Mouse (Mus musculus): ENCODE results near the gene Calcoco2. TPM values are rescaled to one million over a fixed set of nuclear protein-coding genes. Genes with fewer than 3 reads are reported as not detected.

Gene Calcoco2
- polyA plus RNA-seq, 1 experiment from 2014 or later: not detected

DNA sequence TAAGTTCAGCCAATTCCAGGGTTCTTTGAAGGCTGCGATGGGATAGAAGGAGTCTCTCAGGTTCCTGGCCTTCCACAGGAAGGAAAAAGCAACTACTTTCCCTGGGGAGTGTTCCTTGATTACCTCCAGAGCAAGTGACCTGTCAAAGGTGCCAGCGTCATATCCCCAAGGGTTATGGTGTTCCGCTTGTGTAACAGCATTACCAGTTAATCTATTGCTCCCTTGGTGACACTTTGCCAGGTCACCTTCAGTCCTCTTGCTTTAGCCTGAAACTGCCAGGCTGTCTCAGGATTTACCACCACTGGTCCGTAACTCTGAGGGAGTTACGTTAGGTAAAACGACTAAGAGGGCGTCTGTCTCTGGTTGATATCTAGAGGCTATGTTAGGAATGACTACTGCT, 41.4 kb downstream of the Calcoco2 start:
- H3K27me3 ChIP-seq (ENCODE audit: control insufficient read depth, insufficient read depth, low read length): no peaks in the 10 kb centered on the region
- DNase-seq (ENCODE audit: low spot score) (no peak), ATAC-seq (ENCODE audit: low FRiP score, low TSS enrichment) (no peak)
- no peaks in the 10 kb centered on the region for H3K9me3 ChIP-seq (ENCODE audit: control insufficient read depth, low read length)
- no peaks in the 10 kb centered on the region for H3K4me1 ChIP-seq (replicated peaks; ENCODE audit: control insufficient read depth, insufficient read depth)
- H3K27ac ChIP-seq (replicated peaks): no peak overlapping the region
- 0 out of 2 replicates have a peak, but pooled peaks cover 2% of the 10 kb centered on the region for H3K36me3 ChIP-seq (ENCODE audit: control insufficient read depth, insufficient read depth, low read length)
- TF ChIP-seq EP300 (optimal IDR thresholded peaks at IDR 0.05): no peak
- TF ChIP-seq CTCF (IDR thresholded peaks at IDR 0.05; ENCODE audit: low read depth): no peak
- H3K4me3 ChIP-seq (ENCODE audit: low read depth, low read length): no peak overlapping the region
- H3K4me2 ChIP-seq (replicated peaks; ENCODE audit: low read depth): no peak overlapping the region
- 93% methylated on average over 7 of the region's 7 CpGs for WGBS
- no peak overlapping the region for H3K9ac ChIP-seq (ENCODE audit: low read length)

DNA sequence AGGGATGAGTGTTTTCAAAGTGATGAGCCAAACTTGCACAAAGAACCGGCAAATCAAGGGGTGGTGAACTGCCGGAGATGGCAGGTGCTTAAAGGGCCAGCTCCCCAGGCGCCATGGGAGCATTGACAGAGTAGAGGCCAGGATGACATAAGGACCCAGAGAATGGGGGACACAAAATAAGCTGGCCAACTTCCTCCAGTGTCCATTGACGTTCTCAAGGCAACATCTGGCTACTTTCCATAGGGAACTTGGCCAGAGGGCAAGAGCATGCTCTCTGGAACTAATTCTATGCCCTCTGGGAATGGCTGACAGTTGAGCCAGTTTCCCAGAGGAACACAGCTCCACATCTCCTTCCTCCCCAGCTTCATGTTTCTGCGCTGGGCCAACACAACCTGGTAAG, 43.5 kb downstream of the Calcoco2 start:
- Histone ChIP-seq H3K4me1 (replicated peaks; ENCODE audit: control insufficient read depth, insufficient read depth) (peaks cover 4% of the 10 kb centered on the region; the same call in 1 of the 2 replicates), H3K36me3 (ENCODE audit: control insufficient read depth, insufficient read depth, low read length) (0 out of 2 replicates have a peak, but pooled peaks cover 2% of the 10 kb centered on the region), H3K9ac (ENCODE audit: low read length) (no peak overlapping the region), H3K9me3 (ENCODE audit: control insufficient read depth, low read length) (no peaks in the 10 kb centered on the region), H3K4me3 (ENCODE audit: low read depth, low read length) (no peak overlapping the region), H3K4me2 (replicated peaks; ENCODE audit: low read depth) (no peak overlapping the region), H3K27ac (replicated peaks) (no peak overlapping the region), H3K27me3 (ENCODE audit: control insufficient read depth, insufficient read depth, low read length) (no peaks in the 10 kb centered on the region)
- ATAC-seq (ENCODE audit: low FRiP score, low TSS enrichment) (no peak), DNase-seq (ENCODE audit: low spot score) (no peak)
- TF ChIP-seq CTCF (IDR thresholded peaks at IDR 0.05; ENCODE audit: low read depth) (no peak), EP300 (optimal IDR thresholded peaks at IDR 0.05) (no peak)
- WGBS: 78% methylated on average over 5 of the region's 5 CpGs

DNA sequence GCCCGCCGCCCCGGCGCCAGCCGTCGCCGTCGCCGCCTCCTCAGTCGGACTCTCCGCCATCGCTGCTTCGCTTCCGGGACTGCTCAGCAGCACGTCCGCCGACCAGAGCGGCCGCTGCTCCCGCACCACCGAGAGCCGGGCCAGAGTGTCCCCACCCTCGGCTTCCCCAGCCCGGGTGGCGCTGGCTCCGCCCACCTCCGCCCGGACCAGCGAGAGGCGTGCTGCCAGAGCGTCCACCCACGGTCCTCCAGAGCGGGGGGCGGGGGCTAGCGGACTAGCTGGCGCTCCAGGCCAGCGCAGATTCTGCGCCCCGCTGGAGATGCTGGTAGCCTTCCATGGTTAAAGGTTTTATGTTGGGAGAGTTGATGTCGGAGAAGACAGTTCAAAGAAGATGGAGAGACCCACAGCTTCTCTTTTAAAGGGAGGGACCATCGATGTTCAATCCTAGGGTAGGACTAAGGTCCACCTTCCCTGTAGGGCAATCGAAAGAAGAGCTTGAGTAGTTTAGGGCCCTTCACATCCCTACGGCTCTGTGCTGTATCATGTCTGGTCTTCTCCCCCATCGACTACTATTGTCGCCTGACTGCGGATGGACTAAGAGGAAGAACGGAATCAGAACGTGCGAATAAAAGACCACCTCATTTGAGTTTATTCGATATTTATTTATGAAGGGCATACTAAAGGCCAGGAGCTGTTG, 46.4 kb downstream of the Calcoco2 start, which contains the start of gene Ube2z:
Gene Ube2z, minus strand, starts transcription at position 174 of the 697 bp plus-strand sequence.
- H3K4me1 ChIP-seq (replicated peaks; ENCODE audit: control insufficient read depth, insufficient read depth): peaks cover 4% of the 10 kb centered on the region; the same call in 1 of the 2 replicates
- H3K4me3 ChIP-seq (ENCODE audit: low read depth, low read length): peak within 1 kb of the TSS; percentile 92
- no peaks in the 10 kb centered on the region for H3K27me3 ChIP-seq (ENCODE audit: control insufficient read depth, insufficient read depth, low read length)
- DNase-seq (ENCODE audit: low spot score) (peak; percentile 98), ATAC-seq (ENCODE audit: low FRiP score, low TSS enrichment) (peak; percentile 97)
- WGBS: 5% methylated on average over 34 of the region's 50 CpGs
- peak within 1 kb of the TSS; percentile 93 for H3K27ac ChIP-seq (replicated peaks)
- H3K4me2 ChIP-seq (replicated peaks; ENCODE audit: low read depth): peak within 1 kb of the TSS; percentile 80
- peak within 1 kb of the TSS; percentile 89 for H3K9ac ChIP-seq (ENCODE audit: low read length)
- H3K9me3 ChIP-seq (ENCODE audit: control insufficient read depth, low read length): no peaks in the 10 kb centered on the region
- TF ChIP-seq CTCF (IDR thresholded peaks at IDR 0.05; ENCODE audit: low read depth) (peak; percentile 32; the same call in 1 of the 2 replicates), EP300 (optimal IDR thresholded peaks at IDR 0.05) (no peak)
- H3K36me3 ChIP-seq (ENCODE audit: control insufficient read depth, insufficient read depth, low read length): 0 out of 2 replicates have a peak, but pooled peaks cover 2% of the 10 kb centered on the region

DNA sequence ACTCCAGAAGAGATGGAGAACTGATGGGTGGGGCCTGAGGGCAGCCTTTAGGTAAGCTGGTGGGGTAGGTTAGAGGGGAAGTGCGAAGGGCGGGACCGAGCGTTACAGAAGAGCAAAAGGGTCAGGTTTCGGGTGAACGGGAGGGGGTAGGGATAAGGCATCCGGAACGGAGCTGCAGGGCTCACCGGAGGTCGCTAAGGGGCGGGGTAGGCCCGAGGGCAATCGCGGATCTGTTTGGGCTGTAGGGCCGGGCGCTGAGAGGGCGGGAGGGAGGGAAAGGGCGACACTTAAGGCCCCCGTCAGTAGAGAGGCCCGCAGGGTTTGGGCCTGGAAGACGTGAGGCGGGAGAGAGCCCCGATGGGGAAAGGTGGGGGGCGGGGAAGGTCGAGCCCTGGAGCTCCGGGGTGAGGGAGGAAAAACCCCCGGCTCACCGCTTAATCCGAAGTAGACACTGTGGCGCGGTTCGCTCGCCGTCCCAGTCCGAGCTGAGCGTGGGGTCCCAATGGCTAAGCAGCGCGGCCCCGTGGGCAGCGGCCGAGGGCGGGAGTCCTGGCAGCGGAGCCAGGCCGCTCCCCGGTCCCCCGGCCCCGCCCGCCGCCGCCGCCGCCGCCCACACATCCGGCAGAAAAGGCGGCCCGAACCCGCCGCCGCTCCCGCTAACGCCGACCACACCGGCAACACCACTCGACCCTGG, 47.1 kb downstream of the Calcoco2 start:
- H3K9ac ChIP-seq (ENCODE audit: low read length): peak overlapping the region; percentile 89
- H3K9me3 ChIP-seq (ENCODE audit: control insufficient read depth, low read length): no peaks in the 10 kb centered on the region
- H3K4me2 ChIP-seq (replicated peaks; ENCODE audit: low read depth): peak overlapping the region; percentile 80
- peak; percentile 65 for DNase-seq (ENCODE audit: low spot score)
- H3K36me3 ChIP-seq (ENCODE audit: control insufficient read depth, insufficient read depth, low read length): 0 out of 2 replicates have a peak, but pooled peaks cover 2% of the 10 kb centered on the region
- peak overlapping the region; percentile 93 for H3K27ac ChIP-seq (replicated peaks)
- peaks cover 4% of the 10 kb centered on the region; the same call in 1 of the 2 replicates for H3K4me1 ChIP-seq (replicated peaks; ENCODE audit: control insufficient read depth, insufficient read depth)
- WGBS: 0% methylated on average over 27 of the region's 64 CpGs
- ATAC-seq (ENCODE audit: low FRiP score, low TSS enrichment): peak; percentile 58
- peak overlapping the region; percentile 92 for H3K4me3 ChIP-seq (ENCODE audit: low read depth, low read length)
- H3K27me3 ChIP-seq (ENCODE audit: control insufficient read depth, insufficient read depth, low read length): no peaks in the 10 kb centered on the region
- TF ChIP-seq EP300 (optimal IDR thresholded peaks at IDR 0.05) (no peak), CTCF (IDR thresholded peaks at IDR 0.05; ENCODE audit: low read depth) (no peak)

DNA sequence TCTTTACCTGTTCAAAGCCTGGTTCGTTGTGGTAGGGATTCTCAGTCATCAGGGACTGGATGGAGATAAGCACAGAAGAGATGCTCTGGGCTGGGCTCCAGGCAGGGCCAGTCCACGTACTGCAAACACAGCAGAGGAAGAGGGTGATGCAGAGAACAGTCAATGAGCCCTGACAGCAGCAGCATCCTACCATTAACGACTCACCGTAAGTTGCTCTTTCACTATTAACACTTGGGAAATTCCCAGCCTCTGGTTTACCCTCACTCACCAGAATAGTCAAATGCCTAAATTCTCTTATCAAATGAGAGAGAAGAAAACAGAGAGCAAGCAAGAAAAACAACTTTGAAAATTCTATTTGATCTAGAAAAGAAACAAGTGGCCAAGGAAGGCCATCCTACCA, 53.5 kb downstream of the Calcoco2 start:
- Histone ChIP-seq H3K36me3 (ENCODE audit: control insufficient read depth, insufficient read depth, low read length) (peaks cover 20% of the 10 kb centered on the region), H3K9me3 (ENCODE audit: control insufficient read depth, low read length) (no peaks in the 10 kb centered on the region), H3K27ac (replicated peaks) (no peak overlapping the region), H3K27me3 (ENCODE audit: control insufficient read depth, insufficient read depth, low read length) (no peaks in the 10 kb centered on the region), H3K4me3 (ENCODE audit: low read depth, low read length) (no peak overlapping the region), H3K4me1 (replicated peaks; ENCODE audit: control insufficient read depth, insufficient read depth) (no peaks in the 10 kb centered on the region), H3K9ac (ENCODE audit: low read length) (no peak overlapping the region), H3K4me2 (replicated peaks; ENCODE audit: low read depth) (no peak overlapping the region)
- ATAC-seq (ENCODE audit: low FRiP score, low TSS enrichment) (no peak), DNase-seq (ENCODE audit: low spot score) (no peak)
- WGBS: 83% methylated on average over 4 of the region's 4 CpGs
- TF ChIP-seq CTCF (IDR thresholded peaks at IDR 0.05; ENCODE audit: low read depth) (no peak), EP300 (optimal IDR thresholded peaks at IDR 0.05) (no peak)
